Mouse (Mus musculus) C2C12 (cell line): Measurements from ENCODE around the gene Lif.

ENCODE experiments used
- CEBPB ChIP-seq: IDR thresholded peaks from one replicate; pipeline ENCODE4 v1.6.1; 2011; ENCODE audit warnings: low read depth, mild to moderate bottlenecking, control low read depth, moderate library complexity
- CTCF ChIP-seq: IDR thresholded peaks from one replicate; pipeline ENCODE4 v1.5.1; 2011; ENCODE audit not compliant: control insufficient read depth, insufficient read depth, insufficient read length
- MAX ChIP-seq: IDR thresholded peaks from one replicate; pipeline ENCODE4 v1.6.1; 2011; ENCODE audit warnings: mild to moderate bottlenecking, control low read depth
- MYOD1 ChIP-seq: IDR thresholded peaks from one replicate; pipeline ENCODE4 v1.6.1; 2011; ENCODE audit warnings: low read depth; ENCODE audit not compliant: control insufficient read depth, insufficient read length

DNA sequence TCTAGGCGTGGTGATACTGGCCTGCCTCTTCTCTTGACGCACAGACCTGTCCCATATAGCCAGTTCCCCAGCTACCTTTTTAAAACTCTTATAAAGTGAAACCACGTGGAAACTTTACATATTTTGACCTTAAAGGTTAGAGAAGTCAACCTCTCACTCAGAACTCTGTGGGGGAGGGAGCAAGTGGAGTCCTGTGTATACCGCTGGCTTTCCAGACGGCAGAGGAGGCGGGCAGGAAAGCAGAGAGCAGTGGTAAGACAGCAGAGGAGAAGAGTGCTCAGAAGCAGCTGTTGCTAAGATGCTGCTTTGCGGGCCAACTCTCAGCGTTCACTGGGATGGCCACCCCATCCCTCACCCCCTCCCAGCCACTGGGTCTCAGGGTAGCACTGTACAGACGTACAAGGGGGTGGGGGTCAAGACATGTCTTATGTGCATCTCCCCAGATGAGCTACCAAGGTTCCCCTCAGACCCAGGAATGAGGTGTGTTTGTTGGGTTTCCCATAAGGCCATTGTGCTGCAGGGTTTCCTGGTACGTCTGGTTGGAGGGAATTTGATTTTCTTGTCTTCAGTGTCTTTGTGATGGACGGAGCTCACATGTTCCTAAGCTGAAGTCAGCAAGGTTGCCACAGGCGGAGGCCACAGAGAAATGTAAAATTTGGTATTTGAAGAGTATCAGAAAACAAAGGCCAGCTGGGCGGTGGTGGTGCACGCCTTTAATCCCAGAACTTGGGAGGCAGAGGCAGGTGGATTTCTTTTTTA, 10.0 kb upstream of the Lif start:
- TF ChIP-seq CTCF (no peak), MYOD1 (no peak), MAX (no peak), CEBPB (no peak)
